Mouse (Mus musculus) MN1 (cell line): ENCODE measurements around the gene St8sia1.
A peak's percentile ranks its signal among the peaks of the same experiment; 100 is the strongest.
"Not testable (repeated sequence)": the region's sequence is repeated elsewhere in the genome, so short reads cannot be mapped to it uniquely, and the experiment has no call there.

Experiments
- DNase-seq: peaks from one replicate; pipeline ENCODE4 v3.0.0-alpha.2; 2016; ENCODE audit warnings: low spot score

The St8sia1 gene

GRCm38 (mm10) chr6:142964076-142964530, at the start of gene St8sia1:
Gene St8sia1 (minus strand): TSS chr6:142964452.
- no peak for DNase-seq

DNA sequence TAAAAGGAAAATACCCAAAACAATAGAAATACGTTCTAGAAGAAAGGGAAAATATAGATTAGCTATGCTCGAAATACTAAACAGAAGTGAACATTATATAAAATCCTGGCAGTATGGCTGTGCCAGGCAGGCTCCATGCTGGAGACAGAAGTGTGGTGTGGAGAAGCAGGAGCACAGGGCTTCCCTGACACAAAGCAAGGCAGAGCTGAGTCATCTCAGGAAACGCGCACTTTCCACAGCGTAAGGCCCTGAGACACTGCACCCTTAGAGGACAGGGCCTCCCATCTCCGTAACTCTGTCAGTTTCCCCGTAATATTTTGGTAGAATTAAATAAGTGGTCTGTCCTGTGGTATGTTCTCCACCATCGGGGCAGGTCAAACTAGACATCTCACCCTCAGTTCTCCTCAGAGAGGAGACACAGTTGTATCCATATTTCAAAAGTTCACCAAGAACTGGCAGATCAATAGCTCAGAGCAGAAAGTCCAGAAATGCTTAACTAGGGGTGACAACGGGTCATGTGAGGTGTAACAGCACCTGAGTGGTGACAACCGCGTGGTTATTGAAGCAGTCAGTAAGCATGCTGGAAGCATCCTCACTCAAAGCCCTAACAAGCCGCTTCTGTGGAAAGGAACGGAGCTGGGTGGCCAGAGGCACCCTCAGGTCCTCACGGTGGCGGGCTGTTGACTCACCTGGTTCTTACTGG, 48.4 kb upstream of the St8sia1 start:
- no peak for DNase-seq

GRCm38 (mm10) chr6:143008865-143009264, 44.6 kb upstream of the St8sia1 start:
- DNase-seq, result no peak

GRCm38 (mm10) chr6:143005209-143005608, 41.0 kb upstream of the St8sia1 start:
- not testable (repeated sequence) for DNase-seq

GRCm38 (mm10) chr6:143004801-143005200, 40.5 kb upstream of the St8sia1 start:
- DNase-seq, result no peak

DNA sequence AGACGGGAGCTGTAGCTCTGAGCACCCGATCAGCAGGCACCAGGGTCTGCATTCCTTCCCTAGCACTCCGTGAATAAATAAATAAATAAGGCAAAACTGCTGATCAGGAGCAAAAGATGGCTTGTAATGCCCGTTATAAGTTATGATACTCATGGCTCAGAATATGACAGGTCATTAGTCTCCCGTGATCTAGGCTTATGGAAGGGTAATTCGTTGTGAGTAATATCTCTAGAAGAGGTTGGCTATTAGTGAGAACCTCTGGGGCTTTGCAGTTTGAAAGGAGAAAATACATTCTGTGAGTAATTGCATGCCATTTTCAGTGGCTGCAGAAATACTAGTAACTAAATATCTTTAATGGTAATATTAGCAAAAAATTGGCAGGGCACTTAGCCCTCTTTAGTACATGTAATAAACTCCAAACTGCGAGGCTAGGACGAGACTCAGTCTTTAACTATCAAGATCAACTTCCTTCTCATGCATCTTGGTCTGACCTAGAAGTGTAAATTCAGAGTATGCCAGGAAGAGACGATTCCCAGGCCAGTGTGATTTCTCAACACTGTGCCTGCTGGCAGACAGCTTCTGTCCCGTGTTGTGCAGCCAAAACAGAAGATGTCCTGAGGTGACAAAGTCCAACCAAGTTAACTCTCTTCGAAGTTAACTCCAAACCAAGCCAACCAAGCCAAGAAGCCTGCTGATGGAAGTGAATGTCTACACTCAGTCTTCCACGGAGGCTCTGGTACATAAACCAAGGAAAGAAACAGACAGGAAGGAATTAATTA, 34.2 kb upstream of the St8sia1 start:
- no peak for DNase-seq

GRCm38 (mm10) chr6:142996887-142997286, 32.6 kb upstream of the St8sia1 start:
- DNase-seq, result no peak

- DNase-seq, result peak; percentile 9
These were observed 31.3 kb upstream of the St8sia1 start for GRCm38 (mm10) chr6:142995567-142995966.

GRCm38 (mm10) chr6:142994821-142995220, 30.6 kb upstream of the St8sia1 start:
- peak; percentile 14 for DNase-seq

DNA sequence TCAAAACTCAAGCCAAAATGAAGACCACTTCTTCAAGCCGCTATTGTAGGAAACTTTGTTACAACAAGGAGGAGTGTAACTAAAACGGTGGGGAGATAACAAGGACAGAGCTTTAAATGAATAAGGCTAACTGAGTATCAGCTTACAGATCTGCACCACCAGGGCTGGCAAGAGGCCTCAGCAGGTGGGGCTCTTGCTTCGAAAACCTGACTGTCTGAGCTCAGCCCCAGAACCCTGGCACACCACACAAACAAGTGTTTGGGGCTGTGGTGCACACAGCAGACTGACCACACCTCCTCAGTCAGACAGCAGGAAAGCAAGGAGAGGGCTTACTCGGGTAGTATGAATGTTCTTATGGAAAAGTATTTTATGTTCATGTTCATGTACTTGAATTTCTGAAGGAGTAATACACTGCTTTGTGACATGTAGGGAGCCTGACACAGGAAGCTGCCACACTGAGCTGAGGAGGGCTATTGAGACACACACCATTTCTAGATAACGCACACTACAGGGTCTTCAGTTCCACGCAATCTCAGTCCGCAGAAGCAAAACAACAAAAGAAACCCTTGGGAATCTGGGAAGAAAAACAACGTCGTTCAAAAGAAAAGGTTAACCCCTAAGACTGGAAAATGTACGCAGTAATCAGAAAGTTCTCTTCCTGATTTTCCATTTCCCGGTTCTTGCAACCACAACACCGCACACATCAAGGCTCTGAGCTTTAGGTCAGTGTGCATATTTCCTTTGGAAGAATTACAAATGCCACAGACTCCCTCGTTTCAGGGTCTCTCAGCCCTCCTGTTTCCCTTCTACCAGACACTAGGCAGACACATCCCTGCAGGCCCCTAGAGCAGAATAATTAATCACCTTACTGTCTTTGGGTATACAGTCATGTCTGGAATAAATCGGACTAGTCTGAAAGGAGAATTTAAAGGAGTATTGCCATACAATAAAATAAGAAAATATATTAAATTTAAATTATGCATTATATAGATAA, 29.8 kb upstream of the St8sia1 start:
- no peak for DNase-seq

- no peak for DNase-seq
These were observed 28.7 kb upstream of the St8sia1 start for GRCm38 (mm10) chr6:142992971-142993370.

- no peak for DNase-seq
These were observed 27.8 kb upstream of the St8sia1 start for GRCm38 (mm10) chr6:142992099-142992498.

GRCm38 (mm10) chr6:142991391-142992059, 27.3 kb upstream of the St8sia1 start:
- DNase-seq, result no peak

- DNase-seq, result no peak
These were observed 26.3 kb upstream of the St8sia1 start for GRCm38 (mm10) chr6:142990516-142990915.

DNA sequence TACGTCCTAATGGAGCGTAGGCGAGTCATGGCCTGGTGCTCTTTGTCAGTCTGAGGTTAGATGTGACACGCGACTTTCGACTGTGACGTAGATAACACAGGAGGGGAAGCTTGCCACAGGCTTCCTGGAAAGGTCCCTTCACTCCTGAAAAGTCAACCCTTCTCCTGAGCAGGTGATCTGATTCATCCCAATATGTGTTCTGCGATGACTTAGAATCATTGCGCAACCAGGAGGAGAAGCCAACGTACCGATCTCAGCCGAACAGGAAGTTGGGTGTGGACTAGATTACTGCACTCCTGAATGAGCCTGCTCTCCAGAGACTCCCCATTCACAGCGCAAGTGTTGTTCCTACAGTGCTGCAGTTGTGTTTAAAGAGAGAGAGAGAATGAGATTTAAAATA, 25.2 kb upstream of the St8sia1 start:
- no peak for DNase-seq

DNA sequence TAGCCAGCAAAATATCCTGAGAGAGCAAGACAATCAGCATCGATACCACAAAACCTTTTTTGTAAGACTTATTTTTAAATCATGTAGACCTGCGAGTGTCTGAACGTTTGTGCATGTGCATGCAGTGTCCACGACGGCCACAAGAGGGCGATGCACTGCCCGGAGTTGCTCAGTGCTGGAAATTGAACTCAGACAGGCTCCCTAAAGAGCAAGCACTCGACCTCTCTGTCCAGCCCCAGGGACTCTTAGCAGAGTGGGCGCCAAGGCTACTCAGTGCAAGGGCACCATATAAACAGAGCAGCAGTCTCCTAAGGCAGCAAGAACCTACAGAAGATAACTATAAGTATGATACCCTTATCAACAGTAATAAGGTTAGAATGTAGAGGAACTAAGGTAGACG, 24.5 kb upstream of the St8sia1 start:
- DNase-seq, result peak; percentile 36

DNA sequence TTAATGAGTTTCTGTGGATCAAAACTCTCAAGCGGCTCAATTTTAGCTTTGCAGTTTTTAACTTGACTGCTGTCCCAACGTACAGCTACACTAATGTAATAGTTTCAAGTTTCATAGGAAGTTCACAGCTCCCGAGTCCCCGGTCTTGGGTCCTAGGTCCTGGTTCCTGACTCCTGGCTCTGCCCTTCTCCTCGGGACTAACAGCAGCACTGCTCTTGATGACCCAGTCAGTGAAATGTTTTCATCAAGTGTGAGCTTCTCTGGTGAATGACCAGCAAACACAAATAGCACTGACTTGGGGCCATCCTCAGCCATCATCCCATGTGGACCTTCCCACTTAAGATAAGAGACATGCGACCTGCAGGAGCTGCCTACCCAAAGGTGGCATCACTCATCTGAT, 24.0 kb upstream of the St8sia1 start:
- DNase-seq, result no peak

- DNase-seq, result no peak
These were observed 23.4 kb upstream of the St8sia1 start for GRCm38 (mm10) chr6:142987616-142988015.

- DNase-seq, result not testable (repeated sequence)
These were observed 22.5 kb upstream of the St8sia1 start for GRCm38 (mm10) chr6:142986706-142987105.

DNA sequence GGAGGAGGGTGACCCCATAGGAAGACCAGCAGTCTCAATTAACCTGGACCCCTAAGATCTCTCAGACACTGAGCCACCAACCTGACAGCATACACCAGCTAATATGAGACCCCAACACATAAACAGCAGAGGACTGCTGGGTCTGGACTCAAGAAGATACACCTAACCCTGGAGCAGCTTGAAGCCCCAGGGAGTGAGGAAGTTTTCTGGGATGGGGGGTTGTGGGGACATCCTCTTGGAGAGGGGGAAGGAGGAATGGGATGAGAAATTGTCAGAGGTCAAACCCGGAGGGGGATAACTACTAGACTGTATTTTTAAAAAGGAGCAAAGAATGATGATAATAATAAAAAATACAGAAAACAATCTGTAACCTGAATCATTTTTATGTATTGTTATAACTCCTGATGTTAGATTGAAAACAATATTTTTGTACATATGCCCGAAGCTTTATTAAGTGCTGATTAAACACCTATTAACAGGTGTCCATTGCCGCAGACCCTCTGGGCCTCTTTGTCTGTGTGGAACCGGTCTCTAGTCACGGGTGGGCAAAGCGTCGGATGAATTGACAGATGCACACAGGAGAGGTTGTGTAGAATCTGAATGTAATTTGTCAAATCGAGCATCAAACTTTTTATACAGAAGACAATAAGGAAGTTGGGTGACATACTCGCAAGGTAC, 21.4 kb upstream of the St8sia1 start:
- DNase-seq, result not testable (repeated sequence)
